Mouse (Mus musculus): ENCODE measurements around the gene Fmo6. TPM values are rescaled to one million over a fixed set of nuclear protein-coding genes. Genes with fewer than 3 reads are reported as not detected.

Gene Fmo6
- polyA plus RNA-seq, 1 experiment from 2014 or later: not detected

DNA sequence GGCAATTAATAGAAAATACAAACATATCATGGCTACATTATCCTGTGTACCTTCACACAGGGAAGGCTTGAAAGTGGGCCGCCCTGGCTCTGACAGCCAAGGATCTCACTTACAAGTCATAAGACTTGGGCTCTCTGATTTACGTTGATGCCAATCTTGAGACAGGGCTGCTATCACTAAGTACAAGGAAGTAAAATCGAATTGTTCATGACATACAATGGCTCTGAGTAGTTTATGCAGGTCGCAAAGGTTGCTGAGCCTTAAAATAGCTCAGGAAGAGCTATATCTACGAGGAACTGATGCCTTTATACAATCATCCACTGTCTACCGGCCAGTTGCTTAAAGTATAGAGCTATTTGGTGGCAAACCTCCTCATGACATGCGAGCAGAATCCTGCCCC lies 66.3 kb downstream of the Fmo6 start:
- Histone ChIP-seq H3K4me2 (ENCODE audit: low read depth, low read length) (no peak overlapping the region), H3K4me1 (ENCODE audit: control insufficient read depth, insufficient read depth, low read length) (peaks cover 5% of the 10 kb centered on the region; the same call in 1 of the 2 replicates), H3K9me3 (replicated peaks; ENCODE audit: control insufficient read depth, low read length) (no peaks in the 10 kb centered on the region), H3K4me3 (replicated peaks; ENCODE audit: low read length) (no peak overlapping the region), H3K27me3 (ENCODE audit: control insufficient read depth, insufficient read depth, low read length) (no peaks in the 10 kb centered on the region), H3K27ac (ENCODE audit: low read length) (0 out of 2 replicates have a peak overlapping the region, but pooled peaks have one; percentile 34), H3K36me3 (ENCODE audit: control insufficient read depth, insufficient read depth, low read length) (no peaks in the 10 kb centered on the region), H3K9ac (ENCODE audit: low read length) (no peak overlapping the region)
- WGBS: 81% methylated on average over 7 of the region's 7 CpGs
- ATAC-seq (ENCODE audit: insufficient read depth, low FRiP score): no peak

DNA sequence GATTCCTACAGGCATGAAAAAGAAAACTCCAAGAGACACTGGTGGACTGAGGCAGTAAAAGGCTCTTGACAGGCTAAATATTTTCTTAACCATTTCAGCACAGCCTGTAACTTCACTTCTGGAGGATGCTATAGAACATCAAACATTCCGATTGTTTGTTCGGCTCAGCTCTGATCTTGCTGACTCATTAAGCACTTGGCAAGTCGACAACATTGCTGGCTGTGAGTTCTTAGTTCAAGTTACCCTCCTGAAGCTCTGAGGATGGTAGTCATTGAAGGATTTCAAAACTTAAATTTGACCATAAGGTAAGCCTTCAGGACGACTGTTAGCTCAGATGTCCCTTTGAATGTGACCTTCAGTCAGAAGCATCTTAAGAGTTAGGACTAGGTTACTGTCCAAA lies 69.9 kb downstream of the Fmo6 start:
- 72% methylated on average over 4 of the region's 4 CpGs for WGBS
- H3K4me3 ChIP-seq (replicated peaks; ENCODE audit: low read length): no peak overlapping the region
- no peak overlapping the region for H3K9ac ChIP-seq (ENCODE audit: low read length)
- no peak for ATAC-seq (ENCODE audit: insufficient read depth, low FRiP score)
- H3K9me3 ChIP-seq (replicated peaks; ENCODE audit: control insufficient read depth, low read length): no peaks in the 10 kb centered on the region
- H3K36me3 ChIP-seq (ENCODE audit: control insufficient read depth, insufficient read depth, low read length): no peaks in the 10 kb centered on the region
- no peaks in the 10 kb centered on the region for H3K27me3 ChIP-seq (ENCODE audit: control insufficient read depth, insufficient read depth, low read length)
- H3K4me1 ChIP-seq (ENCODE audit: control insufficient read depth, insufficient read depth, low read length): peaks cover 5% of the 10 kb centered on the region; the same call in 1 of the 2 replicates
- no peak overlapping the region for H3K27ac ChIP-seq (ENCODE audit: low read length)
- no peak overlapping the region for H3K4me2 ChIP-seq (ENCODE audit: low read depth, low read length)

Other genes starting within 250 kb of the Fmo6 start
- gene Prrc2c, start 197.0 kb downstream of the Fmo6 start, polyA plus RNA-seq (2015; fragmentation: Nextera tagmentation; extraction: Ambion mirVana): 104 and 105 TPM in 2 replicates
- gene Fmo4, start 123.5 kb downstream of the Fmo6 start, polyA plus RNA-seq (2015; fragmentation: Nextera tagmentation; extraction: Ambion mirVana): 1.3 and 1.7 TPM in 2 replicates
- 23.2 and 29.0 TPM in 2 replicates for gene Fmo1, start 70.9 kb downstream of the Fmo6 start, polyA plus RNA-seq (2015; fragmentation: Nextera tagmentation; extraction: Ambion mirVana)
- 8.2 and 8.5 TPM in 2 replicates for gene Fmo2, start 38.8 kb downstream of the Fmo6 start, polyA plus RNA-seq (2015; fragmentation: Nextera tagmentation; extraction: Ambion mirVana)
- gene Fmo3, start 47.0 kb upstream of the Fmo6 start, polyA plus RNA-seq (2015; fragmentation: Nextera tagmentation; extraction: Ambion mirVana): 0.06 and 0.11 TPM in 2 replicates
- gene Mroh9, start 148.2 kb upstream of the Fmo6 start, polyA plus RNA-seq (2015; fragmentation: Nextera tagmentation; extraction: Ambion mirVana): not detected in 2 replicates